Mouse (Mus musculus) telencephalon, adult 2 months (tissue): Measurements from ENCODE around the gene Bud23.
A peak's percentile ranks its signal among the peaks of the same experiment; 100 is the strongest.
"Not testable (repeated sequence)": the region's sequence is repeated elsewhere in the genome, so short reads cannot be mapped to it uniquely, and the experiment has no call there.

Experiments
- DNase-seq: peaks from one replicate; pipeline ENCODE4 v3.0.0-alpha.2; 2011; ENCODE audit warnings: low read depth, low spot score

The Bud23 gene

DNA sequence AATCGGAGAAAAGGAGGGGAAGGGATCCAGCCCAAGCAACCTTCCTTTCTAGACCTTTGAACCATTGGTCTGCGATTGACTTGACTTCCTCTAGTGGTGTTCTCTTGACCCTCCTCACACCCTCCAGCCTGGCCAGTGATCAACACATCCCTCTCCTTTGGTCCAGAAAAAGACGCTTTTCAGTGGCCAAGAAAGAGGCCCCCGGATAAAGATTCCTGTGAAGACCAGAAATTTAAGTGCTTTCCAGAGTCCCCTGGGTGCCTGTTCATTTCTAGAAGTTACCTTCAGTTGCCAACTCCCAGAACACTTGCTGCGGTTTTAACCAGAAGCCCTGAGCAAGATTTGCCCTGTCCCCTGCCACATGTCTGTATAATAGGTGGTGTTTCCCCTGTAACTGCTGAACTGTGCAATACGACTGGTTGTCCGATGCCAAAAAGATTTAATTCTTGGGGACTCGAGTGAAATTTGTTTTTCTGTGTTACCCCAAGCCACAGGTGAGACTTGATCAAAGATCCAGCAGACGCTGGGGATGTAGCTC is at the start of gene Bud23:
Bud23 (minus strand) TSS at position 51 of the 538 bp plus-strand sequence.
- not testable (repeated sequence) for DNase-seq

DNA sequence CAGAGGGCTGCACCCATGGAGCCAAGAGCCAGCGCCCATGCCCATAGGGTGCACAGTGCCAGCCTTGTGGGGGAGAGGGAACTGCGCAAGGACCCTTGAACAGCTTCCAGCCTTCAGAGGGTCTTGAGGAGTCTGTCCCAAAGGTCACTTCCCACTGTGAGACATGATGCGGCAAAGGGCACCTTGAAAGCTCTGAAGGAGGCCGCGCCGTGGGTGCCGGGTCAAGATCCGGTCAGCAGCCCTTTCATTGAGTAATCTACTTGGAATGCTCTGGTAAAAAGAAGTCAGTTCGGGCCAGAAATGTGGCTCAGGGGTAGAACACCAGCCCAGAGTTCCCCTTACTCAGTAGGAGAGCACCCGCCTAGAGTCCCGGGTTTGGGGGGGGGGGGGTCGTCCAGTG is 49.0 kb upstream of the Bud23 start:
- no peak for DNase-seq

DNA sequence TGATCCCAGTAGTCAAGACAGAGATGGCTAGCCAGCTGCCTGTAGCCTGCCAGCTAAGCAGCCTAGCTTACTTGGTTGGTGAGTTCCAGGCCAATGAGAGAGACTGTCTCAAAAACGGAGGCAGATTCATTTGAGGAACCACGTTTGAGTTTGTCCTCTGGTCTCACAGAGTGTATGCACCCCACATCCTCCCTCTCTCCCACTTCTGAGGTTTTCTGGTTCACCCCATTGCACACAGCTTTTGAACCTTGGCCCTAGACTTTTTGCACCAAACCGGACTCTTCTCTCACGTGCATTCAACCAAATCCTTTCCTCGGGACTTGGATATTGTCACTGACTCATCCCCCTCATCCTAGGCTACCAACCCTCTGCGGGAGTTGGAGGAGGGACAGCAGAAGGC is 45.2 kb upstream of the Bud23 start:
- DNase-seq: no peak

DNA sequence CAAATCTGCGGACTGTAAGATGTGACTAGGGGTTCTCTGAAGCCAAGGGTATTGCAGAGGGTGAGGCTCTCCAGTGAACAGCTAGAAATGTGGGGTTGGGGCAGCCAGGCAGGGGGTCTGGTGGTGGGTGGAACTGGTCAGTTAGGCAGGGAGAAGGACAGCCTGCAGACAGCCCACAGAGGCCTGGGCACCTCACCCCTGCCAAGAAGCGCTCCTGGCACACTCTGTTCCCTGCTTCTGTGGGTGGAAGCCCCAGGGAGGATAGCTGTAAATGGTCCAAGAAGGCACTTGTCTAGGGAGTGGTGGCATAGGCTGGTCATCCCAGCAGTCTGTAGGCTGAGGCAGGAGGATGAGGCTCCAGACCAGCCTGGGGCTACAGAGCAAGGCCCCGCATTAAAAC is 44.7 kb upstream of the Bud23 start:
- DNase-seq: no peak

DNA sequence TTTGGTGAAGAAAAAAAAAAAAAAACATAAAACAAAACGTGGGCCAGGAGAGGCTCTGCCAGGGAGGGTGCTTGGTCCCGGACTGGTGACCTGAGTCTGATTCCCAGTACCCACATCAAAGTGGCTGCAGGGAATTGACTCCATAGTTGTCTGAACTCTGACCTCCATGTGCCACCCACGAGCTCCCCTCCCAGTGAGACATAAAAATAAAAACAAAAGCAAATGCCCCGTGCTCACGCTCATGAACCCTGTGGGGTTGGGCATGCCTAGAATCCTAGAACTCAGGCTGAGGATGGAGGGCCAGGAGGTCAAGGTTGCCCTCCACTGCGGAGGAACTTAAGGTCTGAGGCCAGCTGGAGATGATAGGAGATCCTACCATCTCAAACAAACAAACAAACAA is 44.3 kb upstream of the Bud23 start:
- DNase-seq: no peak

DNA sequence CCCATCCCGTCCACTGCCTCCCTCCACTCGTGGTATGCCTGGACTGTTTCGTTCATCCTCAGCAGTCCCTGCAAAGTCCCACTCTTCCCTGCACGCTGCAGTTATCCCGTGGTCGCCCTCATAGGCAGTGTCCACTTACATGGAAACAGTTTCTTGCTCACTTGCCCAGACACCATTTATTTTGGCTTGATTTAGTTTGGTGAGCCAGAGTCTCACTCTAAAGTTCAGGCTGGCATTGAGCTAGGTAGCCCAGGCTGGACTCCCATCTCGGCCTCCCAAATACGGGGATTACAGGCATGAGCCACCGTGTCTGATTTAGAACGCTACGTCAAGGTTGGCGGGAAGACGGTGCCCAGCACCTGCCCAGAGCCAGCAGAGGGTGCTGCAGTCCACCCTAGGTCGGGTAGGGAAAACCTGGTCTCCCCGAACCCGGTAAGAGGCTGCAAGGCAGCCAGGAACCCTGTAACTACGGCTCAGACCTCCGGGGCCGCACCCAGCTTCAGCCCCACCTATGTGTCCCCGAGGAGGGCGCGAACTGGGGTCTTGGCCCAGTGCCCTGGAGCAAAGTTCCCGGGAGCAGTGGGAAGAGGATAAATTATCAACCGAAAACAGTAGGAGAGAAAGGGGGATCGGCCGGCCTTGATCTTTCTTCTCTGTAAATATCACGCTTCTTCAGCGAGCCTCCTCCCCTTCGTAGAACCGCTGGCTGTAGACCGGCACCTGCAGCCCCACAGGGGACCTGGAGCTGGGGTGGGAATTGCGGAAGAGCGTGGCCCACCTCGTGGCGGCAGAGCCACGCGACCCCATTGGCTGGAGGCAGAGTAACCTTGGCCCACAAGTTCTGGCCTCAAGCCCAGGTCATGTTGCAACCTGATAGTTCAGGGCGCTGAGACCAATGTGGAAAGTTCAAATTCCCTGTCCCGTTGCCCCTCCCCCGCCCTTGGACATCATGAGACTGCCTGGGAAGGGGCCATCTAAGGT is 43.1 kb upstream of the Bud23 start:
- DNase-seq: no peak

DNA sequence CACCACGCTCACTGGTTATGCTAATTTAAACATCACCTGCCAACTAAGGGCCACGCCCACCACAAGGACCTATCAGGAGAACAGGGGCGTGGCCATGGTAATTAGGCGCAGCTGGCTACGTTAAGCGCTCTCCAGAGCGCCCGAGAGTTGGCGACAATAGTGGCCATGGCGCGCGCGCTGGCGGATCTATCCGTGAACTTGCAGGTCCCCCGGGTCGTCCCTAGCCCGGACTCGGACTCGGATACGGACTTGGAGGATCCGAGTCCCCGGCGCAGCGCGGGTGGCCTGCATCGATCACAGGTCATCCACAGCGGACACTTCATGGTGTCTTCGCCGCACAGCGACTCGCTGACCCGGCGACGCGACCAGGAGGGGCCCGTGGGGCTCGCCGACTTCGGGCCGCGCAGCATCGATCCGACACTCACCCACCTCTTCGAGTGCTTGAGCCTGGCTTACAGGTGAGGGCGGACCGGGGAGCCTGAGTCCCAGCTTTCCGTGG is 42.0 kb upstream of the Bud23 start:
- peak; percentile 16 for DNase-seq

DNA sequence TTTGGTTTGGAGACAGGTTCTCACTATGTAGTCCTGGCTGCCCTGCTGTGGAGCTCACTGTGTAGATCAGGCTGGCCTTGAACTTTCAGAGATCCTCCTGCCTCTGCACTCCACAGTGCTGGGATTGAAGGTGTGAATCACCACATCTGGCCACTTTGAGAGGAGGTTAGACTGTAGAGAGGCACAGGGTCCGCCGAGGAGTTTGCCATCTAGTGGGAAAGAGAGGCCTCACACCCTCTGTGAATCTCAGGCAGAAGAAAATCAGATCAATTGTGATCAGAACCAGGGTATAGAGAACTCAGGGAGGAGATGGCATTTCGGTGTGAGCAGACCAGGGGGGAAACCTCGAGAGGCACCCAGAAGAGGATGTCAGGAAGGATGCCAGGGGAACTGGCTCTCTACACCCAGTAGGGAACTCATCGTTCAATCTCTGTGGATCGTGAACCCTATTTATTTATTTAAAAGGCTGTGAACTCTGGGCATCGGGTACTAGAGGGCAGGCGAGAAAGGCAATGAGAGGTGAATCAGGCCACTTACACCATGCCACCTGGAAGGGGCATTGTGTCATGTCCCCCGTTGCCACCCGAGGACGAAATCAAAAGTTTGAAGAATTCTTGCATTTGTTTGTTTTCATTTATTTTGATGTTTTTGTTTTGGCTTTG is 39.4 kb upstream of the Bud23 start:
- no peak for DNase-seq

DNA sequence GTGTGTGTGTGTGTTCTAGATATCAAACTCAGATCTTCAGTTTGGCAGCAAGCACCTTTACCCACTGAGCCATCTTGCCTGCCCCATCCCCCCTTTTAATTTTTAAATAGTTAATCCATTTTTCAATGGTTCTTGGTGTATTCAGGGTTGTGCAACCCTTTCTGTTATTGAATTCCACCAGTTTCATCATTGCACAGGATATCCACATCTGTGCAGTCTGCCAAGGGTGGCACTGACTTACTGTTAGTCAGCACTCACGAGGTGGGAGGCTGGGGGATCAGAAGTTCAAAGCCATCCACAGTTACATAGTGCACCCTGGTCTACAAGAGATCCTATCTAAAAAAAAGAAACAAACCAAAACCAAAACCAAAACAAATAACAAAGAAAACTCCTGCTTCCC is 36.2 kb upstream of the Bud23 start:
- DNase-seq: no peak

DNA sequence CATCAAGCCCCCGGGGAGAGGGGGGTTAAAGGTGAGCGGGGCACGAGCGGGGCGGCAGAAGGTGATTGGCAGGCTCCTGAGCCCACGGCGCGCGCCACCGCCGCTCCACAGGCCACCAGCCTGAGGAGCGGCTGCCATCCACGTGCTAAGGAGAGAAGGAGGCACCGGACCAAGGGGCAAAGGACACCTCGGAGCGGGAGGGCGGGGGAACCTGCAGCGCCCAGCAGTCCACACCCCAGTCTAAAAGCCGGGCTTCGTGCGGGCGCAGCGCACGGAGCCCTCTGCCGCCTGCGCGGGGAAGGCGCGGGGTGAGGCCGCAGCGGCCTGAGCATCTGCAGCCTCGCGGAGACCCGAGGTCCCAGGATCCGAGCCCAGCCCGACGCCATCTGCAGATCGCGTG is 24.9 kb upstream of the Bud23 start, which contains the start of gene Mlxipl:
Mlxipl (plus strand) TSS at position 238 of the 400 bp plus-strand sequence.
- DNase-seq: no peak

DNA sequence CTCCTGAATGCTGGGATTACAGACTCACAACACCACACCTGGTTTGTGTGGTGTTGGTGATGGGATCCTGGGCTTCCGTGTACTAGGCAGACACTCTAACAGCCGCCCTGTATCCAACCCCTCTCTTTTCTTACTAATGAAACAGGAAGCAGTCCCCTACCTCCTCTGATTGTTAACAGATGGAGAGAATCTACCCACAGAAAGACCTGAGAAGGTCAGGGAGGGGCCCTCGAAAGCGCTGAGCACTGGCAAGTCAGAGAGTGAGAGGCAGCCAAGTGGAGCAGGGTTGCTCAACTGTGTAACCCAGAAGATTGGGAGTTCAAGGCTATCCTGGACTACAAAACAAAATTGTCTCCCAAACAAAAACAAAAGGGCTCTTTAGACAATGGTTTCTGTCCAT is 22.1 kb upstream of the Bud23 start:
- no peak for DNase-seq

DNA sequence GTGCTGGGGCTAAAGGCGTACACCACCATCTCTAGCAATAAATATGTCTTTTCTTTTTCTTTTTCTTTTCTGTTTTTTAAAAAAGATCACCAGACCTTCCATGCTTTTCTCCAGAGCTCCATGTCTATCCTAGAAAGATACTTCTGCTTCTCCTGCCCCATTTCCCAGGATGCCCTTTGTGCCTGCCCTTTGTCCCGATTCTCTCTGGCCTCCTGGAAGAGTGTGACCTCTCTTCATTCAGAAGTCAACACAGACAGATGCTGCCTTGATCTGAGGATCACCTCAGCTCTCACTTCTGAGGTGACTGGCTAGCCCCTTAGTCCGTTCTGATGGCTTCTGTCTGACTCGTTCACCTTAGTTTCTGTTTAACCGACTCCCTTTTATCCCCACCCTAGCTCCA is 15.8 kb upstream of the Bud23 start:
- DNase-seq: no peak

DNA sequence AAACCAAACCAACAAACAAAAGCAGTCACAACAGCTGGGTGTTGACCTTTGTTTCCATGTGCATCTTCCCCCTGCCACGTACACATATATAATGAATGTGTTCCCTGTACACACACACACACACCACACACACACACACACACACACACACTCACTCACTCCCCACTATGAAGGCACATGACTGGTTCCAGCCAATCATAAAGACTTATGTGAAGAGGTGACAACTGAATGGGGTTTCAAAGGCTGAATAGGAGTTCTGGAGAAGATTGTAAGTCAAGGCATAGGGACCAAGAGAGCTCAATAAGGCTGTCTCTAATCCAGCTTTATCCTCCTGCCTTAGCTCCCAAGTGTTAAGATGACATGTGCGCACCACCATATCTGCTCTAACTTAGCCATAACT is 14.8 kb upstream of the Bud23 start:
- DNase-seq: no peak

DNA sequence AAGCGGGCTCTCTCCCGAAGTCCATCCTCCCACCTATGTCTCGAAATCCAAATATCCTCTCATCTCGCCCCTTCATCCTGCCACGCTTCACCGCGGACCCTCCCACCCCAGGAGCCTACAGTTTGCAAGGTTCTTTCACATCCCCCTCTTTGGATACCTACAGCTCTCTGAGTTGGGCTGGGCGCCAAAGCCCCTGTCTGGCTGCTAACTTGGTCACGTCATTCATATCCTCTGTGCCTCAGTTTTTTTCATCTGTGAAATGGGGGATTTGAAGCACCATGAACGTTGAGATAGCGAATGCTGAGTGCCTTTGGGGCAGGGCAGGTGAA is 13.7 kb upstream of the Bud23 start:
- no peak for DNase-seq

DNA sequence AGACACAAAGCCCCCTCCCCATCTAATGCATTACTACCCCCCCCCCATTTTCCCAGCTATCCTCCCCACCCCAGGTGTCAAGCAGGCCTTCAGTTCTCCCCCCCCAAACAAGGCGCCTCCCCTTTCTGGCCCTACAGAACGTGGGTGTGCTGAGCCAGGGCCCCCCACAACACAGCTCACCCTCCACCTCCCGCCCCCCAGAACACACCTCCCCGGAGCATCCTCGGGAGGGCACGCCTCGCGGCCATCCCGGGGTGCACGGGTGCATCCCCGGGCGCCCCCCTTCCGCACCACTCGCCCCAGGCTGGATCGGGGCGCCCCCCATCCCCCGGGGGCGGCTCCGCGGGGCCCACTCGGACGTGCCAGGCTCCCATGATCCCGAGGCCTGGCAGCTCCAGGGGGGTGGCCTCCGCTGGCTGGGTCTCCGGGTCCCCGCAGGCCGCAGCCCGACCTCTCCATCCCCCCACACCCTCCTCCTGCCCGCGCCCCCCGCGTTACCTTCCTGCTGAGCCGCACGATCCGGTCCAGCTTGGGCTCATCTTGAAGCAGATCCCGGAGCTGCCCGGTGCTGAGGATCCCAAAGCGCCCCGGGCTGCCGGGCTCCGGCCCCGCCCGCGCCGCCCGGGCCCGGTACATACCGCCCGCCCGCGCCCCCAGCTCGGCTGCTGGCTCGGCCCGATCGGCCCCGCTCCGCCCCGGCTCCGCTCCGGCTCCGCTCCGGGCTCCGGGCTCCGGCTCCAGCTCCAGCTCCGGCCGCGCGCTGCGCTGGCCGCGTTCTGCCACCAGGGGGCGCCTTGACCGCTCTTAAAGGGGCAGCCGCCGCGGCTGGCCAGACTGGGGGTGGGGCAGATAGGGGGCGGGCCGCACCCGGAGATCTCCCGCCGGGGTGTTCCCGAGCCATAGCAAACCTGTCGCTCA is 13.1 kb upstream of the Bud23 start, which contains the start of gene Vps37d:
Vps37d (minus strand) TSS at position 703 of the 918 bp plus-strand sequence.
- DNase-seq: peak; percentile 48

DNA sequence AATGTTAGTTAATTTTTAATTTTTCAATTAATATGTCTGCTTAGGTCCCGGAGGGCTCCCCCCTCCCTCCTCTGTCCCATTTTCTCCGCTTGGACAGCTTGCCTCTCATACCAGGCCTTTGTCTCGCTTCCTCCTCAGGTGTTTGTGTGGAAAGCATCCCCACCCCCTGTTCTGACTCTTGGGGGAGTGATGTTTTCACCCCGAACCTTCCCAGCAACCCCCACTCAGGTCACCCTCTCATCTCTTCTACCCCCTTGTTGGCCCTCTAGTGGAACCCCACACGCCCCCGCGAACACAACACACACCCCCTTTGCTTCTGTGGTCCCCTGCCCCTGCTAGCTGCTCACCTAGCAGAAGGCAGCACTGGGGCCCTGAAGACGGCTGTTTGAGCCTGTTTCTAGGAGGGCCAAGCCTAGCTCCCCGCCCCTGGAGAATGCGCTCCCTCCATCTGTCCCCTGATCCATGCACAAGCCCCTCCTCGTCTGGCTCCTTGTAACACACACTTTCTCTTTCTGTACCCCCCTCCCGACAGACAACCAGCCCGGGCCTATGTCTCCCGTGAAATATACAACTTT is 12.3 kb upstream of the Bud23 start:
- DNase-seq: no peak

DNA sequence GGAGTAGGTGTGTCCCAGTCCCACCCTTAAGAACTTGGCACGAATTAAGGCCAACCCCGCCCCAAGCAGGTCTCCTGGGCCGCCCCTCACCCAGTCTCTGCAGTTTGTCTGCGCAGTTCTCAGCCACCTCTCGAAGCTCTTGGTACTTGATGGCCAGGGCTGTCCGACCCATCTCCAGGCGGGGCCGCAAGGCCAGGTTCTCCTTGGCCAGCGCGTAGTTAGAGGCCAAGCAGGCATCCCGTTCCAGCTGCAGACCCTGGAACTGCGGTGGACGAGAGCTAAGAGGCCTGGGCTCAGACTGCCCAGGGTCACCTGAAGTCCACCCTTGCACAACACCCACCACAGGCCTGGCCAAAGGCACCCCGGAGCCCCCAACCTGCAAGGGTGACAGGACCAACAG is 11.6 kb upstream of the Bud23 start:
- DNase-seq: no peak

DNA sequence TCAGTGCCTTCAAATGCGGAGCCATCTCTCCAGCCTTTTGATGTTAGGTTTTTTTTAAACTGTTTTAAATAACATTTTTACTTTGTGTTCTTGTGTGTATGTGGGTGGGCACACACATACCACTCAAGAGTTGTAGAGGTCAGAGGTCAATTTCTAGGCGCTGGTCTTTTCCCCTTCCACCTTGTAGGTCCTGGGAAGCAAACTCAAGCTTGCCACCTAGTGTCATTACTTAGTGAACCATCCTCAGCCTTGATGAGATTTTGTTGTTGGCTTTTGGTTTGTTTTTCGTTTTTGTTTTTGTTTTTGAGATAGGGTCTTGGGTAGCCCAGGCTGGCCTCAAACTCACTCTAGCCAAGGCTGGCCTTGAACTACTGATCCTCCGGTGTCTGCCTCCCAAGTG is 10.9 kb upstream of the Bud23 start:
- DNase-seq: no peak

DNA sequence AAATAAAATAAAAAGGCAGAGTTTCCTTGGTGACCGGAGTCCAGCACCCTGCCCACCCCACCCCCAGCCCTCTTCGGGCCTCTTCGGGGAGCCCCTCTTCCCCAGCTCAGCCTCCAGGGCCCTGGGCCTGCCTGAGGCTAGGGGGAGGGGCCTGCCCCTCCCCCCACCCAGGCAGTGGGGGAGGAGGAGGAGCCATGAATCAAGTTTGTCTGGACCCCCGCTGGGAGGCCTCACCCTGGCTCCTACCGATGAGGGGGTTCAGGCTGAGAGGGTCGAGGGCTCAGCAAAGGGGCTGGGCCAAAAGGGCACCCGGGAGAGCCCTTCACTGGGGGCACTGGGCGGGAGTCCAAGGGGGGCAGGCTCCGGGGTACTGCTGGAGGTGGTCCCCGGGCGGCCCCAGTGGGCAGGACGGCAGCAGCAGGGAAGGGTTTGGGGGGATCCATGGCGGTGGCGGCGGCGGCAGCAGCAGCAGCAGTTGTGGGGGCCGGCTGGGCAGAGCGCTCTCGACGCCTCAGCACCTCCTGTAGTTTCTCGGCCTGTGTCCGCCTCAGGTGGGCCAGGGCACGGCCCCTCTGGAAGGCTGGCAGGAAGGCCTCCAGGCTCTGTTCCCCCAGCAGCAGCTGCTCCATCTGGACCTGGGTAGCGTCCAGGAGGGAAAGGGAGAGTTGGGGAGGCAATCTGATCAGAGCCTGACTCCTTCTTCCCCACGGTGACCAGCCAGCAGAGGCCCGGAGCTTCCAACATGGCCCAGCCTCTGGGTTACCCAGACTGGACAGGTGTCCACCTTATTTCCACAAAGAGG is 8.8 kb upstream of the Bud23 start:
- no peak for DNase-seq

DNA sequence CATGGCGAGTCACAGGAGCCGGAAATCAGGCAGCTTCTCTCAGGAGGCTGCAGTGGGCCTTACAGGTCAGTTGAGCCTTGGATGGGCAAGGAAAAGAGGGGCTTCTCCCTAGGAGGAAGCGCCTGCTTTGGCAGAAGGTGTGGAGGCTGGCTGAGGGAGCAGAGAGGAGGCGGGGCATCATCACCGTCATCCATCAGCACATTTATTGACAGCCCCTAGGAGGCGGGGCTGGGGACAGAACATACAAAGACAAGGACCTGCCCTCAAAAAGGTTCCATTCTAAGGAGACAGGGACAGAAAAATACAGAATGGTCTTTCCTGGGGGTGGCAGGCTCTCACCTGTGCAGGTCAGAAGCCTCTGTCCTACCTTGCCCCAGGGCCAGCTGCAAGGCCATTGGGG is 8.0 kb upstream of the Bud23 start:
- DNase-seq: no peak
